Mouse (Mus musculus): Measurements from ENCODE around the gene Txnrd1.

DNA sequence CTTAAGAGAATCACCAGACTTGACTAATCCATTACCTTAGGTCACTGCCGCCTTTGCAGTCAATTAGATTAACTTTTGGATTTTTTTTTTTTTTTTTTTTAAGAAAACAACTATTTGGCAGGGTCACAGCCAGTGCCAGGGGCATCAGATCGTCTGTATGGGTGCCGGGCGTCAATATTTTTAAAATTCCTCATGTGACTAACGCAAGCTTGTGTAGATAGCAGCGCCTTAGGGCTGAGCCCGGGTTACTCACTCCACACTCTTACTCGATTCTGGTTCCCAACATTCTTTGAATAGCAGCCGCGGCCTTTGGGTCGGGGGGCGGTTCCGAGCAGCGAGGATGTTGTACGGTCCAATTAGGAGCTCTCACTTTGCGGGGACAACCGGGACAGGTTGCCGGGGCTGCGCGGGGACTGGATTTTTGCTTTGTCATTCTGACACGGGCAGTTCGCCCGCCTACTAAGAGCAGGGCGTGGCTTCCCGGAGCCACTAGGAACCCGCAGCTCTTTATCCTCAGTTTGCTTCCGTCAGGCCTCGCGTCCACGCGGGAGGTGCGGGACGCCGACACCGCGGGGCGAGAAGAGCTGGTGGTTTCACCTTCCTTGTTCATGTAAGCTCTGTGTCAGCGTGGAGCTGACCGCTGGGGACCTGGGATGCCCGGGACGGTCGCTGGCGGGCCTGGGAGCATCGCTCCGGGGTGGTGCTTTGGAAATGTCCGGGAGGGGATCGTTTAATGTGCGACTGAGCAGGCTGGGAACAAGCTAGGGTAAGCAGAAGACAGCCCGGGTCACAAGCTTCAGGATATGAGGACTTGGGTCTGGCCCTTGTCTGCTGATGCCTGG, 25.2 kb downstream of the Txnrd1 start:
- no peak for TF ChIP-seq CTCF (IDR thresholded peaks at IDR 0.05)
- peak; percentile 63 for TF ChIP-seq EP300 (IDR thresholded peaks at IDR 0.05)

All from lung, postnatal 0 days (tissue).